Mouse (Mus musculus) neural tube, embryonic 11.5 days (tissue): ENCODE data around the gene Rnf32. TPM values are rescaled to one million over a fixed set of nuclear protein-coding genes. Genes with fewer than 3 reads are reported as not detected.

ENCODE experiments used
- ATAC-seq: fragments of 200-750 bp; cut with Nextera tagmentation; 2 replicates; pipeline ENCODE4 v1.8.0; 2017; ENCODE audit warnings: moderate number of reproducible peaks, mild to moderate bottlenecking, moderate TSS enrichment, moderate library complexity; ENCODE audit not compliant: insufficient read depth, low FRiP score, low TSS enrichment
- DNase-seq: peaks from one replicate; pipeline ENCODE4 v3.0.0-alpha.2; 2015; ENCODE audit warnings: low spot score
- H3K27ac ChIP-seq: fragments of 300-500 bp; sonication (generic); 2 replicates; pipeline ENCODE4 v1.5.1; 2014; ENCODE audit warnings: low read depth, mild to moderate bottlenecking, low read length
- H3K27me3 ChIP-seq: fragments of 300-500 bp; sonication (generic); 2 replicates; pipeline ENCODE4 v1.6.1; 2014; ENCODE audit warnings: mild to moderate bottlenecking, low read length, mixed read lengths; ENCODE audit not compliant: control insufficient read depth, insufficient read depth
- H3K36me3 ChIP-seq: fragments of 300-500 bp; sonication (generic); 2 replicates; pipeline ENCODE4 v1.6.1; 2014; ENCODE audit warnings: mild to moderate bottlenecking, low read length, moderate library complexity, mixed read lengths; ENCODE audit not compliant: control insufficient read depth, insufficient read depth
- H3K4me1 ChIP-seq: fragments of 300-500 bp; sonication (generic); 2 replicates; pipeline ENCODE4 v1.6.1; 2014; ENCODE audit warnings: low read length, mixed read lengths; ENCODE audit not compliant: control insufficient read depth, insufficient read depth
- H3K4me2 ChIP-seq: fragments of 300-500 bp; sonication (generic); 2 replicates; pipeline ENCODE4 v1.6.1; 2014; ENCODE audit warnings: low read depth, mild to moderate bottlenecking, moderate library complexity
- H3K4me3 ChIP-seq: fragments of 300-500 bp; sonication (generic); 2 replicates; pipeline ENCODE4 v1.5.1; 2014; ENCODE audit warnings: low read depth, low read length
- H3K9ac ChIP-seq: fragments of 300-500 bp; sonication (generic); 2 replicates; pipeline ENCODE4 v1.6.1; 2014; ENCODE audit warnings: mild to moderate bottlenecking, low read length
- H3K9me3 ChIP-seq: fragments of 300-500 bp; sonication (generic); 2 replicates; pipeline ENCODE4 v1.6.1; 2016; ENCODE audit warnings: low read length; ENCODE audit not compliant: control insufficient read depth
- WGBS: fragments of 180-500 bp; shearing (Covaris S2); extraction: QIAGEN DNeasy Blood & Tissue Kit; methylation state at CpG from one replicate; pipeline ENCODE4 v1.1.7; 2014; 5-methylcytosine and 5-hydroxymethylcytosine counted together
- polyA plus RNA-seq: library from polyadenylated mRNA; unstranded; fragments of >200 nt; fragmentation: Nextera tagmentation; extraction: Ambion mirVana; gene quantifications from 2 replicates; pipeline ENCODE4 v1.2.1, GENCODE M21; 2014

The Rnf32 gene
- polyA plus RNA-seq, 1 experiment from 2014 or later: 7.9 TPM

GRCm38 (mm10) chr5:29244769-29245168 lies 49.0 kb downstream of the Rnf32 start:
- Histone ChIP-seq H3K27ac (no peak overlapping the region), H3K4me1 (no peaks in the 10 kb centered on the region), H3K36me3 (no peaks in the 10 kb centered on the region), H3K9ac (no peak overlapping the region), H3K4me2 (no peak overlapping the region), H3K27me3 (no peaks in the 10 kb centered on the region), H3K4me3 (no peak overlapping the region), H3K9me3 (no peaks in the 10 kb centered on the region)
- ATAC-seq (no peak), DNase-seq (no peak)
- whole genome bisulfite sequencing: 100% methylated on average over 1 of the region's 1 CpGs

DNA sequence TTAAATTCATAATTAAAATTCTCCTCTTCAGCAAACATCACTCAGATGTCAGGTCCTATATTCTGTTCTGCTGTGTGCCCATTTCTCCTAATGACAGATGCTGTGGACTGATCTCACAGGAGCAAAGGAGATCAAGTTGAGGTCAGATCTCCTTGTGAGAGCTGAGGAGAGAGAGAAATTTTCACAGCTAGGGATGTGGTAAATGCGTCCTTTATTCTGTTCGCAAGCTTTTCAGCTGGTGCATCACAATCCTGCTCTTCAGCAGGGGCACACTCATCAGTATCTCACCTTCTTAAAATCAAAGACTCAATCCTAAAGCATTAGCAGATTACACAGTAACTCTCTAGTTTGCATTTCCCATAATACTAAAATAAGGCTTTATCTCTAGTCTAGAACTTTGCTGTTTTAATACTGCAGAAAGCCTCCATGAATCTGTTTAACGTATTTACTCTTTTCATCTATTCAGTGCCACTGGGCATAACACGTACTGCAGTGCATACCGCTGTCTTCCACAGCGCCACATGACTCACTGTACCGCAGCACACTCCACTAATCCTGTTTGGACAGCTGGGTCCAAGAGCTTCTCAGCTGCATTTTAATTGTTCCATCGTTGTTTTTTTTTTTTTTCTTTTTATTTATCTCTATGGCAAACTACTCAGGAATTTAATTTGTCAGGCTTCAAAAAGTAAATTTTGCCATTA lies 55.2 kb downstream of the Rnf32 start:
- Histone ChIP-seq H3K4me1 (no peaks in the 10 kb centered on the region), H3K4me2 (no peak overlapping the region), H3K4me3 (no peak overlapping the region), H3K9ac (no peak overlapping the region), H3K36me3 (no peaks in the 10 kb centered on the region), H3K9me3 (no peaks in the 10 kb centered on the region), H3K27me3 (no peaks in the 10 kb centered on the region), H3K27ac (no peak overlapping the region)
- ATAC-seq (no peak), DNase-seq (no peak)
- 53% methylated on average over 8 of the region's 8 CpGs for WGBS

DNA sequence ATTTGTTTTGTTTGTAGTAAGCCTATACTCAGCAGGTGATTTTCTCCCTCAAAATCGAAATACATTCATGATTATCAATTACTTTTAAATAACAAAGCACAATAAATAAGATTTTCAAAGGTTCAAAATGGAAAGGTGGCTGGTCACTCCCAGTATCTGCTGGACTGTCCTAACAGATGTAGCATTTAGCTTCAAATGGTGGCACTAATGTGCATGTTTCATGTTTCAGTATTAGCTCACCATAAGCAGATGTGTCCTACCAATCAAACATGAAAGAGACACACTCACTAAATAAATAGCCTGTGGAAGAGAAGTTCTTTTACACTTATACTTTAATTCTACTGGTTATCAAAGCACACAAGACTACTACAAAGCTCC lies 55.7 kb downstream of the Rnf32 start:
- H3K4me2 ChIP-seq: no peak overlapping the region
- H3K9me3 ChIP-seq: no peaks in the 10 kb centered on the region
- H3K27ac ChIP-seq: no peak overlapping the region
- no peak overlapping the region for H3K4me3 ChIP-seq
- 63% methylated on average over 1 of the region's 1 CpGs for WGBS
- no peaks in the 10 kb centered on the region for H3K36me3 ChIP-seq
- no peak overlapping the region for H3K9ac ChIP-seq
- no peak for DNase-seq
- no peaks in the 10 kb centered on the region for H3K27me3 ChIP-seq
- no peaks in the 10 kb centered on the region for H3K4me1 ChIP-seq
- no peak for ATAC-seq

DNA sequence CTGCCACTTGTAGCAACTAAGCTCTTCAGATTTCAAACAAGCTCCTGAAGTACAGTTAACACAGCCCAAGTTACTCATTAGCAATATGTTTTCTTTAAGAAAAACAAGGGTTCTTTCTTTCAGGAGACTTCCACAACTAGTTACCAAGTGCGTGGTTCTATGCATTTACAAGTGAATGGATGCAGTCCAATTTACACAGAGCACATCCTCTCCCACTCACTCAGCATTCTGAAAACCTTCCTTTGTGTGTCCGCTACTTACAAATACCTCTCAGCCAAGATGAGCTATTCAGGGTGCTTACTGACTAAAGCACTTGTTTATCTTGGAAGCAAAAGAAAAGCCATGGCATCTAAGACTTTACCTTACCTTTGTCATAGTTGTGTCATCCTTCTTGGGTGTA lies 58.1 kb downstream of the Rnf32 start:
- DNase-seq (no peak), ATAC-seq (no peak)
- H3K27ac ChIP-seq: no peak overlapping the region
- no peaks in the 10 kb centered on the region for H3K36me3 ChIP-seq
- H3K27me3 ChIP-seq: no peaks in the 10 kb centered on the region
- WGBS: 50% methylated on average over 2 of the region's 2 CpGs
- H3K9me3 ChIP-seq: no peaks in the 10 kb centered on the region
- no peak overlapping the region for H3K9ac ChIP-seq
- H3K4me2 ChIP-seq: no peak overlapping the region
- H3K4me3 ChIP-seq: no peak overlapping the region
- H3K4me1 ChIP-seq: no peaks in the 10 kb centered on the region

DNA sequence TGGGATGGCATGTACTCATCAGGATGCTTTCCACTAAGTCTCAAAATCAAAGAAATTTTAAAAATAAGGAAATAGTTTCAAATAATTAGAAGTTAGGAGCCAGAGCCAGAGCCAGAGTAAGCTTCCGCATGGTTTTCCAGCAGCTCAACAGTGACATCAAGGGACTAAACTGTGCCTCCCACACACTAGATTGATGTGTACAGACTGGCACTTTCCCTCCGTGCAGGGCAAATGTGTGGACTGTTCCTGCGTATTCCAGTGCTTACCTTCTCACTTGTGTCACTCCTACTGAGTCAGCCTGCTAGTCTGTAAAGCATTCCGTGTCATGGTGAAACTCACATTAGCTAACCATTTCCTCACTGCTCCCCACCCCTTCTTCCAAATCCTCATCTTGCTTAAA lies 75.1 kb downstream of the Rnf32 start:
- DNase-seq: no peak
- H3K27ac ChIP-seq: no peak overlapping the region
- 75% methylated on average over 4 of the region's 4 CpGs for WGBS

GRCm38 (mm10) chr5:29273426-29273825 lies 77.6 kb downstream of the Rnf32 start:
- H3K9ac ChIP-seq: no peak overlapping the region
- H3K36me3 ChIP-seq: no peaks in the 10 kb centered on the region
- no peak overlapping the region for H3K4me2 ChIP-seq
- H3K9me3 ChIP-seq: no peaks in the 10 kb centered on the region
- no peak overlapping the region for H3K4me3 ChIP-seq
- H3K27me3 ChIP-seq: no peaks in the 10 kb centered on the region
- H3K4me1 ChIP-seq: no peaks in the 10 kb centered on the region
- ATAC-seq (no peak), DNase-seq (no peak)
- no peak overlapping the region for H3K27ac ChIP-seq
- WGBS: 68% methylated on average over 2 of the region's 2 CpGs

More for the DNA sequence above, 75.1 kb downstream of the Rnf32 start:
- no peak overlapping the region for H3K9ac ChIP-seq
- H3K9me3 ChIP-seq: no peaks in the 10 kb centered on the region
- H3K36me3 ChIP-seq: no peaks in the 10 kb centered on the region
- ATAC-seq: no peak
- no peak overlapping the region for H3K4me3 ChIP-seq
- H3K27me3 ChIP-seq: no peaks in the 10 kb centered on the region
- H3K4me1 ChIP-seq: no peaks in the 10 kb centered on the region
- H3K4me2 ChIP-seq: no peak overlapping the region

DNA sequence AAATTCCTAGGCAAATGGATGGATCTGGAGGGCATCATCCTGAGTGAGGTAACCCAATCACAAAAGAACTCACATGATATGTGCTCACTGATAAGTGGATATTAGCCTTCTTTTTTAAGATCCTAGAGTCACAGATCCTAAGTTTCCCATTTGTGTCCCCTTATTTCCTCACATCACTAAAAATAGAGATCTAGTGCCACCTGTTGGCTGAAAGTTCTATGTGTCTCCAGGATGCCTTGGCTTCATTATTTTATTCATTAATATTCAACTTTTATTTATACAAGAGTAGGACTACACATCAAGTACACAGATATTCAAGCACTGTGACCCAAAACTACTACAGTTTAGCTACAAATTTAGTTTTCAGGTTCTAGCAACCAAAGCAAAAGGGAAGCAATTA lies 79.0 kb downstream of the Rnf32 start:
- ATAC-seq: no peak

More for the DNA sequence above, 79.0 kb downstream of the Rnf32 start:
- Histone ChIP-seq H3K27me3 (no peaks in the 10 kb centered on the region), H3K36me3 (no peaks in the 10 kb centered on the region), H3K9me3 (no peaks in the 10 kb centered on the region), H3K4me3 (no peak overlapping the region), H3K9ac (no peak overlapping the region), H3K27ac (no peak overlapping the region), H3K4me1 (no peaks in the 10 kb centered on the region), H3K4me2 (no peak overlapping the region)
- DNase-seq: no peak

Other genes with a start within 250 kb of the Rnf32 start
- gene Lmbr1, start 182.4 kb downstream of the Rnf32 start, polyA plus RNA-seq: 13.1 and 14.8 TPM in 2 replicates
- 20.0 and 26.7 TPM in 2 replicates for gene Nom1, start 238.7 kb downstream of the Rnf32 start, polyA plus RNA-seq